Mouse (Mus musculus) ES-Bruce4 (cell line): ENCODE results near the gene Anpep. TPM values are rescaled to one million over a fixed set of nuclear protein-coding genes. Genes with fewer than 3 reads are reported as not detected.

Source experiments
- H3K27ac ChIP-seq: 2 replicates; pipeline ENCODE4 v1.5.1; 2012; ENCODE audit warnings: low read length, inconsistent platforms; ENCODE audit not compliant: insufficient read depth
- H3K27me3 ChIP-seq: 2 replicates; pipeline ENCODE4 v1.6.1; 2012; ENCODE audit warnings: mild to moderate bottlenecking, low read length, inconsistent platforms; ENCODE audit not compliant: control insufficient read depth, poor library complexity, insufficient read depth, severe bottlenecking
- H3K36me3 ChIP-seq: 2 replicates; pipeline ENCODE4 v1.6.1; 2012; ENCODE audit warnings: inconsistent platforms, mild to moderate bottlenecking, low read length, moderate library complexity; ENCODE audit not compliant: control insufficient read depth, poor library complexity, insufficient read depth, severe bottlenecking
- H3K4me1 ChIP-seq: one replicate; pipeline ENCODE4 v1.8.1; 2011; ENCODE audit warnings: low read length; ENCODE audit not compliant: control insufficient read depth, insufficient read depth
- H3K4me3 ChIP-seq: 2 replicates; pipeline ENCODE4 v1.5.1; 2011; ENCODE audit warnings: low read depth, mild to moderate bottlenecking, low read length
- H3K9ac ChIP-seq: 2 replicates; pipeline ENCODE4 v1.6.1; 2012; ENCODE audit warnings: low read depth, mild to moderate bottlenecking, inconsistent platforms; ENCODE audit not compliant: poor library complexity, severe bottlenecking
- H3K9me3 ChIP-seq: replicated peaks from 2 replicates; pipeline ENCODE4 v1.6.1; 2012; ENCODE audit warnings: mild to moderate bottlenecking, low read length, inconsistent platforms; ENCODE audit not compliant: control insufficient read depth, poor library complexity, insufficient read depth, severe bottlenecking
- CTCF ChIP-seq: IDR thresholded peaks from one replicate; pipeline ENCODE4 v1.8.1; 2011; ENCODE audit warnings: low read depth, low read length
- EP300 ChIP-seq: IDR thresholded peaks from 2 replicates; pipeline ENCODE4 v1.6.1; 2011; ENCODE audit warnings: low read depth, low read length; ENCODE audit not compliant: insufficient read depth
- POLR2A ChIP-seq: IDR thresholded peaks from one replicate; pipeline ENCODE4 v1.8.1; 2011; ENCODE audit warnings: low read length; ENCODE audit not compliant: insufficient read depth
- polyA plus RNA-seq: library from polyadenylated mRNA; stranded (reverse); fragments of >200 nt; gene quantifications from 2 replicates; pipeline ENCODE4 v1.2.4, GENCODE M21; 2011; ENCODE audit warnings: low read depth; ENCODE audit not compliant: missing spikeins, insufficient read depth, insufficient read length

The Anpep gene
- 9.7 and 10.4 TPM in 2 replicates for polyA plus RNA-seq

- TF ChIP-seq CTCF (no peak), POLR2A (no peak), EP300 (no peak)
- Histone ChIP-seq H3K36me3 (no peaks in the 10 kb centered on the region), H3K4me3 (no peak within 1 kb of the TSS)
These were observed at the start of gene Anpep for GRCm38 (mm10) chr7:79860811-79861210. Anpep (minus strand) TSS chr7:79861059.

GRCm38 (mm10) chr7:79907356-79907755 is 46.5 kb upstream of the Anpep start:
- Histone ChIP-seq H3K9me3 (no peaks in the 10 kb centered on the region), H3K4me1 (no peaks in the 10 kb centered on the region), H3K27ac (no peak overlapping the region), H3K9ac (no peak overlapping the region), H3K36me3 (peaks cover 27% of the 10 kb centered on the region), H3K4me3 (no peak overlapping the region), H3K27me3 (no peaks in the 10 kb centered on the region)
- no peak for TF ChIP-seq POLR2A
- no peak for TF ChIP-seq CTCF
- no peak for TF ChIP-seq EP300

More at GRCm38 (mm10) chr7:79860811-79861210, at the start of gene Anpep:
- Histone ChIP-seq H3K27ac (no peak within 1 kb of the TSS), H3K4me1 (peaks cover 10% of the 10 kb centered on the region), H3K9me3 (no peaks in the 10 kb centered on the region), H3K27me3 (no peaks in the 10 kb centered on the region), H3K9ac (no peak within 1 kb of the TSS)

DNA sequence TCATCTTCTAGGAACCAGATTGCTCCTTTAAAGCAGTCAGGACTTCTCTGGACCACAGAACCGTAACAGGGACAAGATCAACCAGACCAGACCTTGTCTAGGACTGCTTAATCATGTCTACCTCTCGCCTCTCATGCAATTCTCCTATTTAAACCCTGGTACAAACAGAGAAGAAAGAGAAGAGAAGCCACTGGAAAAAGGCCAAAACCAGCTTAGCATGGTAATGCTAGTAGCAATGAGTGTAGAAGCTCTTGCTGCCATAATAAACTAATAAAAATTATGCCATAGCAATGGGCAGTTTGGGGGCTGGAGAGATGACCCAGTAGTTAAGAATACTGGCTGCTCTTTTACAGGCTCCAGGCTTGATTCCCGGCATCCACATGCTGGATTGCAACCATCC is 46.1 kb upstream of the Anpep start:
- H3K4me3 ChIP-seq = no peak overlapping the region
- no peaks in the 10 kb centered on the region for H3K9me3 ChIP-seq
- no peaks in the 10 kb centered on the region for H3K4me1 ChIP-seq
- no peak overlapping the region for H3K9ac ChIP-seq
- H3K27me3 ChIP-seq = no peaks in the 10 kb centered on the region
- no peak for TF ChIP-seq EP300
- no peak for TF ChIP-seq POLR2A
- no peak for TF ChIP-seq CTCF
- H3K36me3 ChIP-seq = peaks cover 27% of the 10 kb centered on the region
- H3K27ac ChIP-seq = no peak overlapping the region

DNA sequence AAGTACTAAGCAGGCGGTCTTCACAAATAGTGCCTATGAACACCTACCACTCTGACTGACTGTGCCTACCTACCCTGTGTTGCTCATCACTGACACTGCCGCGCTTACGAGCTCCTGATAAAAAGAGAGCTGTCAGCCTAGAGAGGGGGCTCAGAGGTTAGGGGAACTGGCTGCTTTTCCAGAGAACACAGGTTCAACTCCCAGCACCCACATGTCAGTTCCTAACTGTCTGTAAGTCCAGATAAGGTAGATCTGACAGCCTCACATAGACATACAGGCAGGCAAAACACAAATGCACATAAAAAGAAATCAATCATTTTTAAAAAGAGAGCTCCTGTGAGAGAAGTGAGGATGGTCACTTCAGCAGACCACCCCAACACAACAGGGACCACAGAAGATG is 44.3 kb upstream of the Anpep start:
- Histone ChIP-seq H3K4me1 (no peaks in the 10 kb centered on the region), H3K9ac (no peak overlapping the region), H3K36me3 (peaks cover 27% of the 10 kb centered on the region), H3K27ac (no peak overlapping the region), H3K4me3 (no peak overlapping the region), H3K9me3 (no peaks in the 10 kb centered on the region), H3K27me3 (no peaks in the 10 kb centered on the region)
- TF ChIP-seq EP300 = no peak
- no peak for TF ChIP-seq CTCF
- no peak for TF ChIP-seq POLR2A

DNA sequence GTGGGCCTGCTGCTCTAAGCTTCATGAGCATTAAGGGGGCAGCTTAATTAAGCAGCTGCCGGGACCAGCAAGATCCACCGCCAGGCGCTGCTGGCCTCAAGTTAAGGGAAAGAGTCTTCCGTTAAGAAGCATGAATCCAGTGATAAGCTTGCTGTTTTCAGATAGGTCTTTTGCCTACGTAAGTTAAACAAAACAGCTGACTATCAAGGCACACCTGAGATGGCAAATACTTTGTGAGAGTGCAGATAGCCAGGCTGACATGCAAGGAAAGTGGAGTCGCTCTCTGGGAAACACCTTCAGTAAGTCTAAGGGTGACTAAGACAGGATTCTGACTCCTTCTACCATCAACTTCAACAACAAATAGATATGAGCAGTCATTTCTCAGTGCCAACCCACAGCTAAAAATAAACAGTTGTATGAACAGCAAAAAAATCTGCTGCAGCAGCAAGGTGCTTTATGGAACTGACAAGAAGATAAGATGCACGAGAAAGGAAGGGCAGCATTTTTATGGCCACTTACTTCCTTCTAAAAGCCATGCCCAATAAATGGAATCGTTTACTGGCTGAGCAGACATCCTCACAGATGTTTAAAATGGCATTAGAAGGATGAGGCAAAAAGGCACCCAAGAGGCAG is 42.4 kb upstream of the Anpep start:
- Histone ChIP-seq H3K4me3 (no peak overlapping the region), H3K36me3 (peaks cover 11% of the 10 kb centered on the region), H3K4me1 (no peaks in the 10 kb centered on the region), H3K9ac (no peak overlapping the region), H3K9me3 (no peaks in the 10 kb centered on the region), H3K27me3 (no peaks in the 10 kb centered on the region), H3K27ac (no peak overlapping the region)
- TF ChIP-seq POLR2A (no peak), CTCF (no peak), EP300 (no peak)

DNA sequence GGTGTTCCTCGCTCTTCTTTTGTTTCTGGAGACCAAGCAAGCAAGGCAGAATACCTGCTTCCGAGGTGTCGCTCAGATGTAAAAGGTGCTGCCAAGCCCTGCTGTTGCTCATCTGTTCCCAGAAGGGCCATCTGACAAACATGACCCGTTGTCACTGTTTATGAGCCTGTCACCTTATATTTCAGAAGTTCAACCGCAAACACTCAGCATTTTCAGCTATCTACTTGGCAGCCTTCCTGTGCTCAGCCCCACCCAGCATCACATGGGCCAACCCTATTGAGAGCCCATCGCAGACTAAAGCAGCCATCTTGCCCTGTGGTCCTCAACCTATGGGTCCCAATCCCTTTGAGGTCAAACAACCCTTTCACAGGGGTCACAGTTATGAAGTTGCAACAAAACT is 39.9 kb upstream of the Anpep start:
- no peak overlapping the region for H3K27ac ChIP-seq
- H3K27me3 ChIP-seq = no peaks in the 10 kb centered on the region
- no peak overlapping the region for H3K4me3 ChIP-seq
- no peak for TF ChIP-seq CTCF
- TF ChIP-seq EP300 = no peak
- TF ChIP-seq POLR2A = no peak
- no peak overlapping the region for H3K9ac ChIP-seq
- H3K36me3 ChIP-seq = peaks cover 7% of the 10 kb centered on the region
- H3K4me1 ChIP-seq = no peaks in the 10 kb centered on the region
- H3K9me3 ChIP-seq = no peaks in the 10 kb centered on the region
